Mouse (Mus musculus): ENCODE data around the gene Pgs1.

DNA sequence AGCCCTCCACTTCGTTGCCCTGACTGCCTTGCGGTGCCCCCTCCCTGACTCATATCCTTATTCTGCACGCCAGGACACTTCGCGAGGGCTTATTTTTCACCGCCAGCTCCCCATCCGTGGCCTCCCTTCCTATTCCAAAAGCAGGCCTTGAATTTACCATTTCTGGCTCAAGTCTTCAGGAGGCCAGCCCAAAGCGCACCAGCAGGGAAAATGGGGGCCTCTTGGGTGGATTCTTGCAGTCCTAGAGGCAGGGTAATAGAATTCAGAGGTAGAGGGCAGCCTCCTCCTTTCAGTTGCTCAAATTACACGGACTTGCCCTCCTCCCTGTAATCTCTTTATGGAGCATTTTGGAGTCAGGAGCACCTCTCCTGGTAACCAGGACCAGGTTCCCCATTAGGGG is 22.2 kb upstream of the Pgs1 start:
- TF ChIP-seq MEF2A (IDR thresholded peaks at IDR 0.05; ENCODE audit: borderline replicate concordance, low read depth, low read length) (peak; percentile 29; the same call in 1 of the 2 replicates), CHD1 (IDR thresholded peaks at IDR 0.05; ENCODE audit: low read depth, low read length) (no peak; the same call in 1 of the 2 replicates), CTCF (conservative IDR thresholded peaks at IDR 0.05 in 1 of 2, IDR thresholded peaks at IDR 0.05 in 1 of 2; ENCODE audit: low read depth in 2 of 2, low read length in 2 of 2) (0 out of 4 replicates have a peak, but pooled peaks of 1 of the 2 experiments have one; percentile 4)
